Mouse (Mus musculus): ENCODE data around the gene Lamtor3. TPM values are rescaled to one million over a fixed set of nuclear protein-coding genes. Genes with fewer than 3 reads are reported as not detected.
"Not testable (repeated sequence)": the region's sequence is repeated elsewhere in the genome, so short reads cannot be mapped to it uniquely, and the experiment has no call there.

Gene Lamtor3
- polyA plus RNA-seq, 1 experiment from 2014 or later = 94.0 TPM

- 78% methylated on average over 8 of the region's 8 CpGs for WGBS
- no peaks in the 10 kb centered on the region for H3K9me3 ChIP-seq
- H3K27ac ChIP-seq = no peak overlapping the region
- H3K36me3 ChIP-seq = no peaks in the 10 kb centered on the region
- no peak overlapping the region for H3K4me3 ChIP-seq (replicated peaks)
- no peaks in the 10 kb centered on the region for H3K4me1 ChIP-seq (replicated peaks)
- no peaks in the 10 kb centered on the region for H3K27me3 ChIP-seq
- H3K9ac ChIP-seq (replicated peaks) = no peak overlapping the region
- no peak overlapping the region for H3K4me2 ChIP-seq
- ATAC-seq (ENCODE audit: insufficient number of reproducible peaks, insufficient read depth, low FRiP score, low TSS enrichment, low read depth) = no peak
Measured at GRCm38 (mm10) chr3:137963508-137963907, 45.2 kb downstream of the Lamtor3 start.

- not testable (repeated sequence) for H3K4me1 ChIP-seq (replicated peaks); H3K27ac ChIP-seq; ATAC-seq (ENCODE audit: insufficient number of reproducible peaks, insufficient read depth, low FRiP score, low TSS enrichment, low read depth); H3K9ac ChIP-seq (replicated peaks); H3K4me2 ChIP-seq; H3K9me3 ChIP-seq; H3K27me3 ChIP-seq; H3K36me3 ChIP-seq; H3K4me3 ChIP-seq (replicated peaks)
- WGBS = 57% methylated on average over 1 of the region's 1 CpGs
Measured at GRCm38 (mm10) chr3:137964014-137964413, 45.7 kb downstream of the Lamtor3 start.

GRCm38 (mm10) chr3:137968105-137968819 is 50.0 kb downstream of the Lamtor3 start:
- H3K4me1 ChIP-seq (replicated peaks) = no peaks in the 10 kb centered on the region
- ATAC-seq (ENCODE audit: insufficient number of reproducible peaks, insufficient read depth, low FRiP score, low TSS enrichment, low read depth) = no peak
- WGBS = 86% methylated on average over 14 of the region's 14 CpGs

GRCm38 (mm10) chr3:137968820-137969486 is 50.6 kb downstream of the Lamtor3 start:
- ATAC-seq (ENCODE audit: insufficient number of reproducible peaks, insufficient read depth, low FRiP score, low TSS enrichment, low read depth) = no peak
- WGBS = 86% methylated on average over 9 of the region's 9 CpGs
- Histone ChIP-seq H3K27ac (no peak overlapping the region), H3K36me3 (no peaks in the 10 kb centered on the region), H3K4me2 (no peak overlapping the region), H3K4me3 (replicated peaks) (no peak overlapping the region), H3K27me3 (no peaks in the 10 kb centered on the region), H3K4me1 (replicated peaks) (no peaks in the 10 kb centered on the region), H3K9me3 (no peaks in the 10 kb centered on the region), H3K9ac (replicated peaks) (no peak overlapping the region)

More at GRCm38 (mm10) chr3:137968105-137968819, 50.0 kb downstream of the Lamtor3 start:
- H3K27ac ChIP-seq = no peak overlapping the region
- no peak overlapping the region for H3K4me3 ChIP-seq (replicated peaks)
- H3K36me3 ChIP-seq = no peaks in the 10 kb centered on the region
- H3K27me3 ChIP-seq = no peaks in the 10 kb centered on the region
- H3K9me3 ChIP-seq = no peaks in the 10 kb centered on the region
- no peak overlapping the region for H3K4me2 ChIP-seq
- H3K9ac ChIP-seq (replicated peaks) = no peak overlapping the region

GRCm38 (mm10) chr3:137969951-137970350 is 51.6 kb downstream of the Lamtor3 start:
- H3K4me2 ChIP-seq = peak overlapping the region; percentile 29
- 51% methylated on average over 12 of the region's 12 CpGs for WGBS
- H3K4me3 ChIP-seq (replicated peaks) = no peak overlapping the region
- H3K4me1 ChIP-seq (replicated peaks) = no peaks in the 10 kb centered on the region
- ATAC-seq (ENCODE audit: insufficient number of reproducible peaks, insufficient read depth, low FRiP score, low TSS enrichment, low read depth) = no peak
- no peaks in the 10 kb centered on the region for H3K27me3 ChIP-seq
- H3K9me3 ChIP-seq = no peaks in the 10 kb centered on the region
- H3K9ac ChIP-seq (replicated peaks) = no peak overlapping the region
- H3K36me3 ChIP-seq = no peaks in the 10 kb centered on the region
- H3K27ac ChIP-seq = no peak overlapping the region

- Histone ChIP-seq H3K9me3 (no peaks in the 10 kb centered on the region), H3K4me2 (no peak overlapping the region), H3K36me3 (no peaks in the 10 kb centered on the region), H3K4me3 (replicated peaks) (no peak overlapping the region), H3K27me3 (no peaks in the 10 kb centered on the region), H3K27ac (no peak overlapping the region), H3K9ac (replicated peaks) (no peak overlapping the region), H3K4me1 (replicated peaks) (peaks cover 5% of the 10 kb centered on the region)
- 79% methylated on average over 5 of the region's 5 CpGs for WGBS
- ATAC-seq (ENCODE audit: insufficient number of reproducible peaks, insufficient read depth, low FRiP score, low TSS enrichment, low read depth) = no peak
Measured at GRCm38 (mm10) chr3:137972224-137972623, 53.9 kb downstream of the Lamtor3 start.

GRCm38 (mm10) chr3:137972989-137973388 is 54.7 kb downstream of the Lamtor3 start:
- no peaks in the 10 kb centered on the region for H3K9me3 ChIP-seq
- H3K4me3 ChIP-seq (replicated peaks) = no peak overlapping the region
- no peaks in the 10 kb centered on the region for H3K36me3 ChIP-seq
- H3K27ac ChIP-seq = no peak overlapping the region
- H3K4me1 ChIP-seq (replicated peaks) = peaks cover 10% of the 10 kb centered on the region
- H3K4me2 ChIP-seq = no peak overlapping the region
- no peaks in the 10 kb centered on the region for H3K27me3 ChIP-seq
- ATAC-seq (ENCODE audit: insufficient number of reproducible peaks, insufficient read depth, low FRiP score, low TSS enrichment, low read depth) = no peak
- no peak overlapping the region for H3K9ac ChIP-seq (replicated peaks)
- WGBS = 90% methylated on average over 7 of the region's 7 CpGs

- no peak for ATAC-seq (ENCODE audit: insufficient number of reproducible peaks, insufficient read depth, low FRiP score, low TSS enrichment, low read depth)
- H3K27me3 ChIP-seq = no peaks in the 10 kb centered on the region
- no peaks in the 10 kb centered on the region for H3K36me3 ChIP-seq
- no peak overlapping the region for H3K27ac ChIP-seq
- no peak overlapping the region for H3K4me3 ChIP-seq (replicated peaks)
- peaks cover 10% of the 10 kb centered on the region for H3K4me1 ChIP-seq (replicated peaks)
- 63% methylated on average over 8 of the region's 8 CpGs for WGBS
- no peaks in the 10 kb centered on the region for H3K9me3 ChIP-seq
- no peak overlapping the region for H3K4me2 ChIP-seq
- no peak overlapping the region for H3K9ac ChIP-seq (replicated peaks)
Measured at GRCm38 (mm10) chr3:137974306-137974705, 56.0 kb downstream of the Lamtor3 start.

GRCm38 (mm10) chr3:137975435-137975834 is 57.1 kb downstream of the Lamtor3 start:
- Histone ChIP-seq H3K27ac (no peak overlapping the region), H3K27me3 (no peaks in the 10 kb centered on the region), H3K9ac (replicated peaks) (no peak overlapping the region), H3K36me3 (no peaks in the 10 kb centered on the region), H3K4me1 (replicated peaks) (peaks cover 10% of the 10 kb centered on the region), H3K4me3 (replicated peaks) (no peak overlapping the region), H3K9me3 (no peaks in the 10 kb centered on the region), H3K4me2 (no peak overlapping the region)
- no peak for ATAC-seq (ENCODE audit: insufficient number of reproducible peaks, insufficient read depth, low FRiP score, low TSS enrichment, low read depth)
- 89% methylated on average over 7 of the region's 7 CpGs for WGBS

- ATAC-seq (ENCODE audit: insufficient number of reproducible peaks, insufficient read depth, low FRiP score, low TSS enrichment, low read depth) = no peak
- no peak overlapping the region for H3K4me3 ChIP-seq (replicated peaks)
- no peak overlapping the region for H3K4me2 ChIP-seq
- H3K36me3 ChIP-seq = no peaks in the 10 kb centered on the region
- no peaks in the 10 kb centered on the region for H3K9me3 ChIP-seq
- no peaks in the 10 kb centered on the region for H3K27me3 ChIP-seq
- 90% methylated on average over 17 of the region's 17 CpGs for WGBS
- peaks cover 10% of the 10 kb centered on the region for H3K4me1 ChIP-seq (replicated peaks)
- H3K9ac ChIP-seq (replicated peaks) = no peak overlapping the region
- no peak overlapping the region for H3K27ac ChIP-seq
Measured at GRCm38 (mm10) chr3:137975856-137976423, 57.6 kb downstream of the Lamtor3 start.

- 30% methylated on average over 9 of the region's 9 CpGs for WGBS
- Histone ChIP-seq H3K9ac (replicated peaks) (0 out of 2 replicates have a peak overlapping the region, but pooled peaks have one; percentile 8), H3K36me3 (no peaks in the 10 kb centered on the region), H3K4me3 (replicated peaks) (no peak overlapping the region), H3K27ac (0 out of 2 replicates have a peak overlapping the region, but pooled peaks have one; percentile 41), H3K27me3 (no peaks in the 10 kb centered on the region), H3K4me2 (no peak overlapping the region), H3K9me3 (no peaks in the 10 kb centered on the region), H3K4me1 (replicated peaks) (peaks cover 14% of the 10 kb centered on the region)
- ATAC-seq (ENCODE audit: insufficient number of reproducible peaks, insufficient read depth, low FRiP score, low TSS enrichment, low read depth) = no peak
Measured at GRCm38 (mm10) chr3:137976943-137977628, 58.8 kb downstream of the Lamtor3 start.

All from limb, embryonic 12.5 days (tissue).